Mouse (Mus musculus) frontal cortex, postnatal 36 days (tissue): ENCODE results near the gene Hmx2.

Experiments
- DNase-seq, 2 experiments: peaks; one replicate each; pipeline ENCODE4 v3.0.0; 2022; ENCODE audit warnings: low spot score in 2 of 2

Gene Hmx2

DNA sequence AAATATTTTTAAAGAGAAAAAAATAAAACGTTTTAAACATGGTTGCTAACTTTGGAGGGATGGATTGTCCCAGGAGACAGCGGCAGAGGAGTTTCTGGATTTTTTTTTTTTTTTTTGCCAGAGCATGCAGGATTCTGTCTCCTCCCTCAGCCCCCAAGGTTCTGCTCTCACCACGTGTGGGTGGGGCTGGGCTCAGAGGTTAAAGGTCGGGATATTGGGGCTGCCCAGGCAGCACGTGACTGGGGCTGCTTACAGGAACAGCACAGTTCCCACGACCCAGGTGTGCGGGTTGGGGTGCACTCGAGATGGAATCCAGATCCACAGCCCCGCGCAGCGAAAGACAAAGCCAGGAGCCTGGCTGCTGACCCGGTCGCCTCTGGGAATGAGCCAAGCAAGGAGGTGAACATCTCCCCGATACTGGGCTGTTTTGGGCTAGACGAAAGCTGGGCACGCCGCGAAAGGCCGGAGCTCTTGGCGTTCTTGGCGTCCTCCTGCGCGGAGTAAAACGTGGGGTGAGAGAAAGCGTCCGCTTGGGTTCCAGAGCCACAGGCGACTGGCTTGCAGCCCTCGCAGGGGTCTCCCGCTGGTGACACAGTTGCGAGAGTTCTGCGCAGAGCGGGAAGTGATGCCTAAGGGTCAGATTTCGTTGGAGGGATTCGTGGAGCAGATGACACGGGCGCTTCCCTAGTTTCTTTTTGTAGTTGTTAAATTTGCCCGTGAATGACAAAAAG, 8.1 kb downstream of the Hmx2 start:
- no peak for DNase-seq

DNA sequence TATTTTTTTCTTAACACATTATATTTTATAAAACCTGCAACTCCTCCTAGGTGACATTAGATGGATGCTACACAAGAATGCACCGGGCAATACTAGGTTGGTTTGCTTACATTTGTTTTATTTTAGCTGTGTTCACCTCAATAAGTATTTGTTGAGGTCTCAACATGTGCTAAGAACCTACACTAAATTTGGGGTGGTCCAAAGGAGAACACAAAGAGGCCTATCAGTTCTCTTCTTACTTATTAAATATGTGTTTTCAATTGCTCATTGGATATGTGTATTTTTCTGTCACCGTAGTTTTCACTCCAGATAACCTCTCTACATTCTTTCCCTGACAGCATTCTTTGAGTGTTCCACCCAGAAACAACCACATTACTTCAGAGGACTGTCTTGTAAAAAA, 9.2 kb downstream of the Hmx2 start:
- DNase-seq, result no peak

DNA sequence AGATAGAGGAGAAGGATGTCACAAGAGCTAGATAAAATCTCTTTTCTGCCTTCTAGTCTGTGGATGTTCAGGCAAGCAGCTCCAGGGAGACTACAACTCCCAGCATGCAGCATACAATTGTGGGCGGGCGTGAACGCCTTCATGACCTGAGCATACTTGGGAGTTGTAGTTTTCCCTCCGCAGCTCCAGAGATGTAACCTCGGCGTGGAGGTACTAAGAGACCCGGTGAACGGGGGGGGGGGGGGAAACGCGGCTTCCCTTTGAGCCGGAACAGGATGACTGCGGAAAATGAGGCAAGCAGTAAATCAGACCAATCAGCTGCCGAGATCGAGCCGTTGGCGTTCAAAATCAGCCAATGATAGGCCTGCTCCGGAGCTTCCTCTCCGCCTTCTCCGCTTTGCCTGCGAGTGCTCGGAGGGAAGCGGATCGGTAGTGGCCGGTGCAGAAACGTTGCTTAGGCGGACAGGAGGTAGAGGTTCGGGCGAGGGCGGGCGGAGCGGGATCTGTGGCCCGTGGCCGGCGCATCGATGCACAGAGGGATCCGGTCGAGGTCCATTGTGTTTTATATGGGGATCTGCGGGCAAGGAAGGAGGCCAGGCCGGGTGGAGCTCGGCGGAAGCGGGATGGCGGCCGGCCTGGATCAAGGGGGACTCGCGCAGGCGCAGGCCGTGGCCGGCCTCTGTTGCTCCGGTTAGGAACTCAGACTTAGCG, 11.6 kb downstream of the Hmx2 start, which contains the start of gene Bub3:
Gene Bub3, plus strand, starts transcription at position 237 of the 711 bp plus-strand sequence.
- peak; percentile 91 to 95 for DNase-seq

DNA sequence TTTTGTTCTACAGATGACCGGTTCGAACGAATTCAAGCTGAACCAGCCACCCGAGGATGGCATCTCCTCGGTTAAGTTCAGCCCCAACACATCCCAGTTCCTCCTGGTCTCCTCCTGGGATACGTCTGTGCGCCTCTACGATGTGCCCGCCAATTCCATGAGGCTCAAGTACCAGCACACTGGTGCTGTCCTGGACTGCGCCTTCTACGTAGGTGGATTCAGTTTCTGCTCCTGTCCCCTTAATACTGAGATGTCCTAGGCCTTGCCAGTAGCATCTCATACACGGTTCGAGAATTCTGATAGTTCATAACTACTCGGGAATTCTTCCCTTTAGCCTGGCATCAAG, 12.1 kb downstream of the Hmx2 start:
- DNase-seq, result no peak

DNA sequence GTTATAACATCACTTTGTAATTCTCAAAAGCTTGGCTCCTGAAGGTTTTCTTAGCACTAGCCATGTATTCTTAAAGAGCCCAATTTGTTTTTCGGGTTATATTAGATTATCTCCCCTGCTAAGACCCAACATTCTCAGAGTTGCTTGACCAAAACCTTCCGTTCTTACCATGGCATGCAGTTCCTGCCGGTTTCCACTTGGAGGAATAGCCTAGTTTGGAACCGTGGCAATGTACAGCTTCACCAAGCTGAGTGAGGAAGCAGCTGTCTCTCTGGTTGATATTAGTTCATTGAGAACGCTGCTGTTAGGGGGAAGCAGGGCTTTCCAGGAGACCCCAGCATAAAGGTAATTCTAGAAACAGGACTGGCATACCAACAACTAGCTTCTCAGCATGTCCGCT, 26.7 kb downstream of the Hmx2 start:
- peak in 1 of 2 experiments; percentile 15 for DNase-seq

DNA sequence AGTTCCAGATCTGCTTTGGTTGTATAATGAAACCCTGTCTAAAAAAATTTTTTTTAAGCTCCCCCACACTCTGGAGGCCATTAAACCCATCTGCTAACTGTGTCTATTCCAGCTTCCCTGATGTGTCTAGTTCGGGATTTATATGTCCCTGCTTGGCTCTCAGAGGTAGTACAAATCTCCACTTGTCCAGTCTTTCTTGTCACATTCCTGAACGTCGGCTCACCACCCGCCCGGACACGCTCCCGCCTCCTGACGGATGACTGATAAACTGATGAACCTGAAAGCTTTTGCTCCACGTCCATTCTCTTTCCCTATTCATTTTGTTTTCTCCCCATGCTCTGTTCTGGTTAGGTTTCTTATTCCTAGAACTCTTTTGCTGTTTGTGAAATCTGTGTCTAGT, 33.6 kb downstream of the Hmx2 start:
- no peak for DNase-seq

- no peak for DNase-seq
Measured at GRCm38 (mm10) chr7:131585551-131585950, 37.0 kb downstream of the Hmx2 start.

DNA sequence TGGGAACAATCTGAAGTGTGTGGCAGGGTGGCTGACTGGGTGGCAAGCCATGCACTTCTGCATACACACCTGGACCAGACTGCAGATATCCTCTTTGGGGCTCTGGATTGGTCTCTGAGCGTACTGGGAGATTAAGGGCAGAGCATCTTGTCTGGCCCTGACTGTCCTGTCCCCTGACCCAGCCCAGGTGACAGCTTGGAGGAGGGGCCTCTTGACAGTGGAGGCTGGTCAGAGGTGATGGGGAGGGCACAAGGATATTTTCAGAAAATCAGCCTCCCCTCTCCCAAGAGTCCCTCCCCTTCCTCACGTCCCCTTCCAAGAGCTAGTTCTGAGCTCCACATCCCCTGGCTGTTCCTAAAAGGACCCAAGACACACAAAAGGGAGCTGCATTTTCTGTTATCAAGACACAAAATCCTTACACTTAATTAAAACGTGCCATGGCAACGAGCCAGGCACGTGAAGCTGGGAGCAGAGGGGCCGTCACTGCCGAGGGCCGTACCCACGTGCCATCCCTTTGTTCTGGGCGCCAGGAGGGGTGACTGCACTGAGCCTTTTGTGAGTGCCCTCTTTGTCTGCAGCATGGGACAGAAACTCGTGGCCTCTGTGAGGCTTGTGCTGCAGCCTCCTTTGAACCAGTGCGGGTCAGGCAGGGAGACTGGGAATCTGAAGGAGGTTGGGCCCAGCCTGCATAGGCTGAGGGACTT, 49.4 kb downstream of the Hmx2 start:
- peak in 1 of 2 experiments; percentile 5 for DNase-seq

DNA sequence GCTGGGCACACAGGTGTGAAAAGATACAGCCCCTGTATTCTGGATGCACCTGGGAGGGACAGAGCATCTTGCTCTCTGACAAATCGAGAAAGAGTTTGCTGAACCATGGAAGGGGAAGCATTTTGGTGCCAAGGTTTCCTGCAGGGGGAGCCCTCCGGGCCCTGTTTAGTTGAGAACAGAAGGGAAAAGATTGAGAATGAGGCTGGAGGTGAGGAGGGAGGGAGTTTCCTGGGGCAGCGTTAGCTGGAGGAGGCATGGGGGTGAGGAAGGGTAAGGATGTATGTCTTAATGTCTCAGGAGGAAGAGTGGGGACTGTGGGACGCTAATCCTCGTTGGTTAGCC, 49.9 kb downstream of the Hmx2 start:
- peak; percentile 46 to 47 for DNase-seq

DNA sequence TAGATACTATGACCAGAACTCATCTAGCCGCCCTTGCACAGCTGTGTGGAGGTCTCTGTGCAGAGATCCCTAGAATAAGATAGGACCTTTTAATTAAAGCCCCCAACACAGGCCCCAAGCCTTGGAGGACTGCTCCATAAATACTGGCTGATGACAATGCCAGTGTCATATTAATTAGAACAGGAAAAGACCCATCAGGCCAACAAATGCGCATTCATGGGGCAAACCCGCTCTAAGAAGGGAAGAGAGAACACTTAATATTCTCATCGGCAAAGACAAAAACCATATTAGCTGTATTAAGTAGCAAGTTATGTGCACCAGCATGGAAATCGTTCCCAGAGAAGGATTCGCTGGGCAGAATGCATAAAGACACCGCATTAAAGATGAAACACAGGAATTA, 53.5 kb downstream of the Hmx2 start:
- DNase-seq, result no peak

DNA sequence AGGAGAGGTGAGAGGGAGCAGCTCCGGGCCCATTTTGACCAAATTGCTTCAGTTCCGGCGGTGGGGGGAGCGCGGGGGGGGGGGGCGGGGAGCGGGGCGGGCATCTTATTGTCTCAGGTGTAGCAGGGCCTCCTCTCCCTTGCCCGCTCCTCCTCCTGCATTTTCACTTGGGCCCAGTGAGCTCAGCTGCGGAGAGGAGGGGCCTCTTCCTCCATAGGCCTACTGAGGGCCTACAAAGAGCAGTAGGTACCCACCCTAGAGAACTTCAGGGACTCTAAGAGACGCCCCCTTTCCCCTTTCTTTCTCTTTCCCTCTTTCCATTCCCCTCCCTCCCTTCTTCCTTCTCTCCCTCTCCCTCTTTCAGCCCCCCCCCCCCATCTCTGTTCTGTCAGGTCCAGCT, 54.6 kb downstream of the Hmx2 start:
- no peak for DNase-seq

- DNase-seq, result no peak
Measured at GRCm38 (mm10) chr7:131604946-131605345, 56.4 kb downstream of the Hmx2 start.

DNA sequence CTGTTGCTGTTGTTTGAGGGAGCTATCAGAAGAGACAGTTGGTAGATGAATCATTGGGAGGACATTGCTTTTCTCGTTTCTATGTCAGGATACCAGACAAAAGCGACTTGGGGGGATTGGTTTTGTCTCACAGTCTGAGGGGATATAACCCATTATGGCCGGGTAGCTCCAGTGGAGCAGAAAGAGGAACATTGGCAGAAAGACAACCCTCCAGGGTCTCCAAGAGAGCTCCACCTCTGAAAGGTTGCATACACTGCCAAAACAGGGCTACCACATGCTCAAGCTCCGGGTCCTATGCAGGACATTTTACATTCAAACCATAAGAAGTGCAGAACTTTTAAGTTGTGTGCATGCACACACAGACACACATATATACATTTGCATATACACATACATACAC, 56.9 kb downstream of the Hmx2 start:
- no peak for DNase-seq
